Mouse (Mus musculus) yolk sac, embryonic 10.5 days (tissue): Measurements from ENCODE around the gene Nedd9.
A peak's percentile ranks its signal among the peaks of the same experiment; 100 is the strongest.

Experiments used
- DNase-seq: peaks from one replicate; pipeline ENCODE4 v3.0.0-alpha.2; 2017; ENCODE audit warnings: low spot score

The Nedd9 gene

GRCm38 (mm10) chr13:41491981-41492702 is 5.0 kb upstream of the Nedd9 start:
- no peak for DNase-seq

GRCm38 (mm10) chr13:41491522-41491921 is 4.4 kb upstream of the Nedd9 start:
- DNase-seq, result no peak

- DNase-seq, result no peak
Observed at GRCm38 (mm10) chr13:41490282-41490681, 3.1 kb upstream of the Nedd9 start.

- no peak for DNase-seq
Observed at GRCm38 (mm10) chr13:41489705-41490275, 2.6 kb upstream of the Nedd9 start.

GRCm38 (mm10) chr13:41487409-41487743 is 214 bp upstream of the Nedd9 start:
- DNase-seq, result no peak

- no peak for DNase-seq
Observed at GRCm38 (mm10) chr13:41483966-41484365, 3.2 kb downstream of the Nedd9 start.

- DNase-seq, result no peak
Observed at GRCm38 (mm10) chr13:41482408-41483011, 4.7 kb downstream of the Nedd9 start.

GRCm38 (mm10) chr13:41479737-41480435 is 7.3 kb downstream of the Nedd9 start:
- no peak for DNase-seq

GRCm38 (mm10) chr13:41476216-41476615 is 10.9 kb downstream of the Nedd9 start:
- no peak for DNase-seq

- no peak for DNase-seq
Observed at GRCm38 (mm10) chr13:41474365-41474764, 12.8 kb downstream of the Nedd9 start.

- DNase-seq, result no peak
Observed at GRCm38 (mm10) chr13:41473504-41473903, 13.7 kb downstream of the Nedd9 start.

GRCm38 (mm10) chr13:41472878-41473424 is 14.2 kb downstream of the Nedd9 start:
- no peak for DNase-seq

- no peak for DNase-seq
Observed at GRCm38 (mm10) chr13:41468277-41468676, 18.9 kb downstream of the Nedd9 start.

- DNase-seq, result peak; percentile 36
Observed at GRCm38 (mm10) chr13:41467036-41467435, 20.1 kb downstream of the Nedd9 start.

GRCm38 (mm10) chr13:41466616-41467015 is 20.5 kb downstream of the Nedd9 start:
- no peak for DNase-seq

GRCm38 (mm10) chr13:41466191-41466590 is 21.0 kb downstream of the Nedd9 start:
- DNase-seq, result no peak

GRCm38 (mm10) chr13:41461418-41461817 is 25.7 kb downstream of the Nedd9 start:
- no peak for DNase-seq

- no peak for DNase-seq
Observed at GRCm38 (mm10) chr13:41459683-41460286, 27.4 kb downstream of the Nedd9 start.

GRCm38 (mm10) chr13:41458709-41459108 is 28.5 kb downstream of the Nedd9 start:
- DNase-seq, result no peak

- DNase-seq, result no peak
Observed at GRCm38 (mm10) chr13:41457798-41458390, 29.3 kb downstream of the Nedd9 start.

- DNase-seq, result peak; percentile 71
Observed at GRCm38 (mm10) chr13:41457030-41457797, 29.9 kb downstream of the Nedd9 start.
